Mouse (Mus musculus): ENCODE measurements around the gene Stx3. TPM values are rescaled to one million over a fixed set of nuclear protein-coding genes. Genes with fewer than 3 reads are reported as not detected.

The Stx3 gene
- polyA plus RNA-seq, 1 experiment from 2014 or later: 6.5 TPM

DNA sequence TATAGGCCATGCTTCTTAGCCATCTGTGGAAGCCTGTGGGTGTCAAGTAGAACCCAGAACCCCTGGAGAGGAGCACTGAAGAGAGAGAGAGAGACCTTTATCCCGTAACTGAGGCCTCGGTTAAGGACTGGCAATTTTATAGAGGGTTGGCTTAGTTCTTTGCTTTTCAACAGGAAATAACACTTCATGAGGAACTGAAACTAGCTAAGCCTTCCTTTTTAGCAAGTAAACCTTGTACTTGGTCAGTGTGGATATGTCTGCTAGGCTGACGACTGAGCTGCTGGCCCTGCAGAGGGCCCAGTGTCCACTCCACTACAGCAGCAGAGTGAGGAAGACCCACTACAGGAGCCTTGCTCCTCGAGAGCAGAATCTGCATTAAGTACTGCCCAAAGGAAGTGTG, 52.8 kb downstream of the Stx3 start:
- Histone ChIP-seq H3K36me3 (ENCODE audit: poor library complexity, severe bottlenecking) (no peaks in the 10 kb centered on the region), H3K4me3 (no peak overlapping the region), H3K4me2 (no peak overlapping the region), H3K27ac (no peak overlapping the region), H3K9ac (no peak overlapping the region), H3K9me3 (replicated peaks) (no peaks in the 10 kb centered on the region), H3K27me3 (0 out of 2 replicates have a peak, but pooled peaks cover 4% of the 10 kb centered on the region), H3K4me1 (peaks cover 12% of the 10 kb centered on the region)
- ATAC-seq: no peak
- 67% methylated on average over 4 of the region's 4 CpGs for WGBS

DNA sequence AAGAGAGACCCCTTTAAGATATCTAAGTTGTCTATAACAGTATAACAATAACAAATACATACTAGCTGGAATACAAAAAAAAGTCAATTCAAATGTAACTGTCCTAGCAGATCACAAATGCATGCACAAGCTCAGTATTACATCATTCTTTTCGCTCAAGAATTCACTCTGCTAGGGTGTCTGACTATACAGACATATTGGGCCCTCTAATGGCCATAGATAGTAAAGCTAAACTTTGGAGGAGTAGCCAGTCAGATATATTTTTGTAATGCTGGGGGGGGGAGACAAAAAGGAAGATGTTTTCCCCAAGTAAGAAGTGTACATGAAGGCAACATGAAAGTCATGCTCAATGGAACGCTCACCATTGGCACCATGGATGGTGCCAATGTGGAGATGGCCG, 54.1 kb downstream of the Stx3 start:
- Histone ChIP-seq H3K9ac (no peak overlapping the region), H3K4me2 (no peak overlapping the region), H3K27me3 (0 out of 2 replicates have a peak, but pooled peaks cover 4% of the 10 kb centered on the region), H3K9me3 (replicated peaks) (no peaks in the 10 kb centered on the region), H3K36me3 (ENCODE audit: poor library complexity, severe bottlenecking) (no peaks in the 10 kb centered on the region), H3K4me3 (no peak overlapping the region), H3K27ac (no peak overlapping the region), H3K4me1 (0 out of 2 replicates have a peak, but pooled peaks cover 3% of the 10 kb centered on the region)
- WGBS: 76% methylated on average over 3 of the region's 3 CpGs
- ATAC-seq: no peak

DNA sequence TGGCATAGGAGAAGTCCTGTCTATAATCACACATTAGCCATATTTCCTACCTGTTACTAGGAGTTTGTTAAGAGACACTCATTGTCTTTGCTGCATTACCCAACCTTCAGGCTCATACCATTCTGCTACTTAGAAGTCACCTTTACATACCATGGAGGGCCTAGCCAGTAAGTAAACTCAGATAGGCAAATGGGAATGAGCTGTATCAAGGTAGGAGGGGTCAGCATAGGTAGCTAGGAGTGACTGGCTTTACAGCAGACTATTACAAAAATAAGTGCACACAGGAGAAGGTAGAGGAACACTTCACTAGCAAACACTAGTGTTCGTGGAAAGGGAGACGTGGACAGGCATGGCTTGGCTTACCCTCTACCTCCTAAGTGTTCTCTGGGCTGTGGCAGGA, 71.9 kb downstream of the Stx3 start, which contains the start of gene Gif:
Gene Gif (plus strand): TSS at position 257 of the 400 bp plus-strand sequence.
- Histone ChIP-seq H3K9ac (no peak within 1 kb of the TSS), H3K4me3 (no peak within 1 kb of the TSS)
- WGBS: 87% methylated on average over 2 of the region's 2 CpGs

DNA sequence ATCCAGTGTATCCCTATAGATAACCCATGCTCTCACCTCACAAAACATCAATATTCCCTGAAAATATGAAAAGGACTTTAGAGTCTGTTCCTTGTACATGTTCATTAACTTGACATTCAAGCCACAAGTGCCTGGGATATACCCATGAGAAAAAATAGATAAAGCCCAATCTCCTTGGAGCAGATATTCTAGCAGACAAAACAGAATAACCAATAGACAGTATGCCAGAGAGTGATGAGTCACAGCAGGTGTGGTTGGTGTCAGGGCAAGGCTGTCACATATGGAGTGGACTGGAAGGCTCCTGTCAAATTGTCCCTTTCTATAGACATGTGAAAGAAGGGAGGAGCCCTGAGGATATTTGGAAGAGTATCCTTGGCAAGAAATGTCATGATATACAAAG, 73.5 kb downstream of the Stx3 start:
- Histone ChIP-seq H3K9me3 (replicated peaks) (no peaks in the 10 kb centered on the region), H3K36me3 (ENCODE audit: poor library complexity, severe bottlenecking) (no peaks in the 10 kb centered on the region), H3K27me3 (no peaks in the 10 kb centered on the region), H3K4me1 (no peaks in the 10 kb centered on the region), H3K27ac (no peak overlapping the region), H3K4me2 (no peak overlapping the region), H3K4me3 (no peak overlapping the region), H3K9ac (no peak overlapping the region)
- no peak for ATAC-seq

More for the DNA sequence above, 71.9 kb downstream of the Stx3 start, which contains the start of gene Gif:
- no peak for ATAC-seq
- Histone ChIP-seq H3K4me1 (no peaks in the 10 kb centered on the region), H3K27ac (no peak within 1 kb of the TSS), H3K9me3 (replicated peaks) (no peaks in the 10 kb centered on the region), H3K27me3 (no peaks in the 10 kb centered on the region), H3K36me3 (ENCODE audit: poor library complexity, severe bottlenecking) (no peaks in the 10 kb centered on the region), H3K4me2 (no peak within 1 kb of the TSS)

DNA sequence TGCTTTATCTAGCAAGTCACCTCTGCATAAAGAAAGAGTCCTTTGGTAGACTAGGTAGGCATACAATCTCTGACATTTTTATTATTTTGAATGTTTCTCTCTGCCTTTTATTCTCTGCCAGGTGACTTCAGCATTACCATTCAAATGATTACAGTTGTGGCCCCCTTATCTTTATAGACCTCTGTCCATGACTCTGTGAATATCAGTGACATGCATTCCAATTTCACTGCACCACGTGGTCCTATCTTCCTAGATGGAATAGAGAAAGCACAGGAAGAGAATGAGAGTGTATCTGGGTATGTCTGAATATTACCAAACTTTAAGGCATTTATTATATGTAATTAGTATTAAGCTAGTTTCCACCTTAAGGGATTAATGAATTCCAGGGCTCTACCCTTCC, 82.7 kb downstream of the Stx3 start:
- Histone ChIP-seq H3K4me1 (no peaks in the 10 kb centered on the region), H3K27me3 (no peaks in the 10 kb centered on the region), H3K4me2 (no peak overlapping the region), H3K9ac (no peak overlapping the region), H3K36me3 (ENCODE audit: poor library complexity, severe bottlenecking) (no peaks in the 10 kb centered on the region), H3K4me3 (no peak overlapping the region), H3K27ac (no peak overlapping the region), H3K9me3 (replicated peaks) (no peaks in the 10 kb centered on the region)
- WGBS: 51% methylated on average over 1 of the region's 1 CpGs
- ATAC-seq: no peak

DNA sequence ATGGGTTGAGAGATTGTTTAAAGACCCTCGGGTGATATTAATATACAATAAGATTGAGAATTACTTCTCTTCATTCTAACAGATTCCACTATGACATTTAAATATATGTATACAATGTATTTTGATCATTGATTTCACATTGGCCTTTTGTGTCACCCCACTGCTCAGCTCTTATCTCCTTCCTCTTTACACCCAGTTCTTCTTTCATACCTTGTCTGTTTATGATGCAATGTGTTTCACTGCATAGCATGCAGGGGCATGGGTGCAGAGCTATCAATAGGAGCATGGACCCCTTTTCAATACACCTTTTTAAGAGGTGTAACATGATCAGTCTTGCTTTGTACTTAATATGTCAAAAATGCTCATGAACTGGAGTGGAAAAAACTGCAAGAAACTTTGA, 88.9 kb downstream of the Stx3 start:
- Histone ChIP-seq H3K27me3 (no peaks in the 10 kb centered on the region), H3K4me2 (no peak overlapping the region), H3K9me3 (replicated peaks) (no peaks in the 10 kb centered on the region), H3K4me3 (no peak overlapping the region), H3K36me3 (ENCODE audit: poor library complexity, severe bottlenecking) (no peaks in the 10 kb centered on the region), H3K4me1 (no peaks in the 10 kb centered on the region), H3K9ac (no peak overlapping the region), H3K27ac (no peak overlapping the region)
- ATAC-seq: no peak
- 89% methylated on average over 1 of the region's 1 CpGs for WGBS

DNA sequence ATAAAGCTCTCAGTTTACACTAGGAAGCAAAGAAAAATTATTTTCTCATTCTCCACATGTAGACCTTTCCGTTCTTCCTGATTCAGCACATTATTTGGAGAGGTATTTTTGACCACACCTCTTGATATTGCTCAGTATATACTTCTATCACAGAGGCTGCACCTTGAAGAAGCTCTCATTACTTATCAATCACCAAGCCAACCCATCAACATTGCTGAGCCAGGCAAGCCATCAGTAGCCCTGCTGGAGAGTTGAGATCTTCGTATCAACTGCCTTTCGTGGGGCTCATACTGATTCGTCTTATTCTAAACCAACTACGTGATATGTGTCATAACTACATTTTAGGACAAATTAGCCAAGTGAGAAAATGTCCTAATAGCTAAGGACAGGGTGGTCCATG, 91.9 kb downstream of the Stx3 start:
- H3K4me1 ChIP-seq: no peaks in the 10 kb centered on the region
- no peaks in the 10 kb centered on the region for H3K36me3 ChIP-seq (ENCODE audit: poor library complexity, severe bottlenecking)
- H3K9me3 ChIP-seq (replicated peaks): no peaks in the 10 kb centered on the region
- H3K27me3 ChIP-seq: no peaks in the 10 kb centered on the region
- H3K9ac ChIP-seq: no peak overlapping the region
- 94% methylated on average over 5 of the region's 5 CpGs for WGBS
- ATAC-seq: no peak
- no peak overlapping the region for H3K4me3 ChIP-seq
- H3K4me2 ChIP-seq: no peak overlapping the region
- no peak overlapping the region for H3K27ac ChIP-seq

DNA sequence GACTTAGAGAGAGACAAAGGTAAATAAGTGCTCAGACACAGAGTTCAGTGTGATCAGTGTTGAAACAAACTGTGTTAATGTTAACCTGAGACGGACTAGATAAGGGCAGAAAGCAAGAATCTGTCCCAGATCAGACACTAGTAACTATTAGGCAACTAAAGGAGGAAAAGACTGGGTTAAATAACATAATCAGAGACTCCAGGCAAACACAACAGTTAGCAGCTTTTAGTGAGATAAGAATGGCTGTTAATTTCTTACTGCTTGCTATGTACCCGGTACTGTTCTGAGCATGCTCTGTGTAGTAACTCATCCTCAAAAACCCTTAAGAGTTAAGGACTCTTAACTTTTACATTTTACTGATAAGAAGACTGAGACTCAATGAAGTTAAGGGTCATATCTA, 93.3 kb downstream of the Stx3 start:
- no peak overlapping the region for H3K9ac ChIP-seq
- no peak overlapping the region for H3K4me2 ChIP-seq
- no peaks in the 10 kb centered on the region for H3K27me3 ChIP-seq
- ATAC-seq: no peak
- no peaks in the 10 kb centered on the region for H3K9me3 ChIP-seq (replicated peaks)
- H3K4me3 ChIP-seq: no peak overlapping the region
- H3K27ac ChIP-seq: no peak overlapping the region
- no peaks in the 10 kb centered on the region for H3K36me3 ChIP-seq (ENCODE audit: poor library complexity, severe bottlenecking)
- WGBS: 86% methylated on average over 2 of the region's 2 CpGs
- H3K4me1 ChIP-seq: no peaks in the 10 kb centered on the region

Other genes with a start within 250 kb of the Stx3 start
- 0.73 and 1.0 TPM in 2 replicates for gene Ms4a6d, start 214.6 kb downstream of the Stx3 start, polyA plus RNA-seq (2015; fragmentation: Nextera tagmentation; extraction: Ambion mirVana)
- gene Ms4a2, start 195.7 kb downstream of the Stx3 start, polyA plus RNA-seq (2015; fragmentation: Nextera tagmentation; extraction: Ambion mirVana): not detected in 2 replicates
- gene Ms4a3, start 178.6 kb downstream of the Stx3 start, polyA plus RNA-seq (2015; fragmentation: Nextera tagmentation; extraction: Ambion mirVana): not detected in 2 replicates
- gene Oosp2, start 158.8 kb downstream of the Stx3 start, polyA plus RNA-seq (2015; fragmentation: Nextera tagmentation; extraction: Ambion mirVana): not detected in 2 replicates
- gene Oosp1, start 128.3 kb downstream of the Stx3 start, polyA plus RNA-seq (2015; fragmentation: Nextera tagmentation; extraction: Ambion mirVana): not detected in 2 replicates
- gene Oosp3, start 122.3 kb downstream of the Stx3 start, polyA plus RNA-seq (2015; fragmentation: Nextera tagmentation; extraction: Ambion mirVana): not detected in 2 replicates
- not detected in 2 replicates for gene Gif, start 71.8 kb downstream of the Stx3 start, polyA plus RNA-seq (2015; fragmentation: Nextera tagmentation; extraction: Ambion mirVana)
- 46.1 and 48.2 TPM in 2 replicates for gene Mrpl16, start 49.0 kb downstream of the Stx3 start, polyA plus RNA-seq (2015; fragmentation: Nextera tagmentation; extraction: Ambion mirVana)
- gene Olfr1417, start 19.8 kb upstream of the Stx3 start, polyA plus RNA-seq (2015; fragmentation: Nextera tagmentation; extraction: Ambion mirVana): 0.12 TPM in 1 of 2 replicates, not detected in the other
- not detected in 2 replicates for gene Olfr1418, start 41.7 kb upstream of the Stx3 start, polyA plus RNA-seq (2015; fragmentation: Nextera tagmentation; extraction: Ambion mirVana)
- gene Olfr1419, start 55.7 kb upstream of the Stx3 start, polyA plus RNA-seq (2015; fragmentation: Nextera tagmentation; extraction: Ambion mirVana): not detected in 2 replicates
- 0.05 TPM in 1 of 2 replicates, not detected in the other for gene Olfr1420, start 67.2 kb upstream of the Stx3 start, polyA plus RNA-seq (2015; fragmentation: Nextera tagmentation; extraction: Ambion mirVana)
- gene Patl1, start 93.0 kb upstream of the Stx3 start, polyA plus RNA-seq (2015; fragmentation: Nextera tagmentation; extraction: Ambion mirVana): 18.9 and 21.4 TPM in 2 replicates
- 4.1 and 4.9 TPM in 2 replicates for gene Osbp, start 146.5 kb upstream of the Stx3 start, polyA plus RNA-seq (2015; fragmentation: Nextera tagmentation; extraction: Ambion mirVana)
- gene Olfr1423, start 221.9 kb upstream of the Stx3 start, polyA plus RNA-seq (2015; fragmentation: Nextera tagmentation; extraction: Ambion mirVana): not detected in 2 replicates
- not detected in 2 replicates for gene Olfr1424, start 243.3 kb upstream of the Stx3 start, polyA plus RNA-seq (2015; fragmentation: Nextera tagmentation; extraction: Ambion mirVana)

All from forebrain, embryonic 13.5 days (tissue).